Mouse (Mus musculus): ENCODE data around the gene Nr1i2.
"Not testable (repeated sequence)": the region's sequence is repeated elsewhere in the genome, so short reads cannot be mapped to it uniquely, and the experiment has no call there.

The Nr1i2 gene

DNA sequence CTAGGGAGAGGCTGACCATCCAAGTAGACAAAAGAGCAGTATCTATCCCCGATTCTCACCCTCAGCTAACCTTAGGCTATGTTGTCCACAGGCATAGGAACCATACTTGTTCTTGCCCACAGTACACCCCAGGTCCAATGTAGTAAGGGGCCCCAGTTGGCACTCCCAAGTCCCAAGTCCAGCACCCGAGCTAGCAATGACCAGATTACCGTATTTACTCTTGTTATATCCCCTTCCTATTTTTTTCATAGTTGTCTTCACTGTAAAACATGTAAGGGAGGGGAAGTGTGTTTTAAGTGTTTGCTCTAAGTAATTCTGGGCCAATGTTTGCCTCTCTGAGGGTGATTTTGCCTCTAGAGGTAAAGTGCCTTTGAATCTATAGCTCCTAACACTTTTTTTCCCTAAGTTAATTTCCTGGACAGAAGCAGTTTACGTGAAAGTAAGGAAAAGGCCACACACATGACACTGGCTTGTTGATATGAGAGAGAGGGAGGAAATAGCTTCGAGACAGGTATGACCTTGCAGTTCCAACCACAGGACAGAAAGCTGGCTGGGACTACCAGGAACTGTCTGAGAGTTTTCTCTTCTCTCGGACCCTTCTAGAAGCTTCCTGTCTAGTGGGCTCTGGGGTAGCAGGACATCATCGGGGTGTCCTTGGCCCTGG is at the start of gene Nr1i2:
Gene Nr1i2, minus strand, starts transcription at position 140 of the 664 bp plus-strand sequence.
- no peak for DNase-seq

- DNase-seq, result peak; percentile 73
Observed at GRCm38 (mm10) chr16:38341396-38342324, 47.0 kb upstream of the Nr1i2 start, which contains the start of gene Maats1. TSS of gene Maats1 (minus strand) at chr16:38342143.

- not testable (repeated sequence) for DNase-seq
Observed at GRCm38 (mm10) chr16:38338077-38338476, 43.5 kb upstream of the Nr1i2 start.

- DNase-seq, result no peak
Observed at GRCm38 (mm10) chr16:38334431-38334830, 39.8 kb upstream of the Nr1i2 start.

DNA sequence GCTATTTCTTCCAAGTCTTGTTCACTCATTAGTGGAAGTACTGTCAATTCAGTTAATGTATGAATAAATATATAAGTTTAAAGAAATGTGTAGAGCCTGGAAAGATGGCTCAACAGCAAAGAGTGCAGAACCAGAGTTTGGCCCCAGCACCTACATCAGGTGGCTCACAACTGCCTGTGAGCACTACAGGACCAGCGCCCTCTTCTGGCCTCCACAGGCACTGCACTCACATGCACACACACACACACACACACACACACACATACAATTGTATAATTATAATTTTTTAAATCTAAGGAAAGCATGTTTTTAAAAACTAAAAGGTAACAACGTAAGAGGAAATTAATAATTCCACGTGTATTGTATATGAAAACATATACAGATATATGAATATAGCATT is 34.7 kb upstream of the Nr1i2 start:
- no peak for DNase-seq

DNA sequence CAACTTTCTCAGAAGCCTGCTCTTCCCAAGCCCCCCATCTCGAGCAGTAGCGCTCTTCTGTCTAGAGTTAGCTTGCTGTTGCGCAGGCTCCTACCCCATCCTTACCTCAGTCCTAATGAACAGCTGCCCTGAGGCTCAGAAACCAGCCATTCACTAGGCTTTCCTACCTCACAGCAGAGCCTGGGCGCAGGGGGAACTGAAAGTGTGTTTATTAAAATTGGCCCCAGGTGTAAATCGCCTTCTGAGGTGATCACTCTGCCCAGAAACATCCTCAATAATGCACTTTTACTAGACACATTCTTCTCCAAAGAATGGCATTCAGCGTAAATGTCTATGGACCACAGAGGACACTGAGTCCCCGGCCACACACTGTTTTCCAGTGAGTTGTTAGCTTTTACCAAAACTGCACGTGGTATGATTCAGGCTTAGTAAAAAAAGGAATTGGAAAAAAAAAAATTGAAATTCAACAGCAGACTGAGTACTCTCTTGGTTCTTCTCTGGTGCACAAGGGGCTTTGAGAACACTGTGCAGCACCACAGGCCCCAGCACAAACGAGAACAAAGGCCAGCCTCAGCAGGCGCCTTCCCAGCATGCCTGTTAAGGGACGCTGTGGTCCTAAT is 32.3 kb upstream of the Nr1i2 start:
- DNase-seq, result no peak

DNA sequence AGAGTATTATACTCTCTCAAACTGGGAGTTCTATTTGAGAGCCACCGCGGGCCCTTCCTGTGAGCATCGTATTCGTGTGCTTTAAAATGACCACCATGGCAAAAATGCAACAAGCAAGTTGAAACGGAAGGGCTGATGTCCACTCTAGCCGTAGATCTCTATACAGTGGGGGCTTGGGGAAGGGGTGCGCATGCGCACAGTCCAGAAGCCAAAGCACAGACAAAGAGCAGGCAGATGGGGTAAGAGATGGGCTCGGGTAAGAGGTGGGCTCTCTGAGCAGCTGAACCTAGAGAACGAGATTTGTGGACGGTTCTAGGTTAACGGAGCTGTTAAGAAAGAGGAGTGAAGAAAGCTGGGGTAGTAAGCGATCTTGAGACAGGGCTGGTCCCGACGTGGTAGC is 29.7 kb upstream of the Nr1i2 start:
- DNase-seq, result no peak

DNA sequence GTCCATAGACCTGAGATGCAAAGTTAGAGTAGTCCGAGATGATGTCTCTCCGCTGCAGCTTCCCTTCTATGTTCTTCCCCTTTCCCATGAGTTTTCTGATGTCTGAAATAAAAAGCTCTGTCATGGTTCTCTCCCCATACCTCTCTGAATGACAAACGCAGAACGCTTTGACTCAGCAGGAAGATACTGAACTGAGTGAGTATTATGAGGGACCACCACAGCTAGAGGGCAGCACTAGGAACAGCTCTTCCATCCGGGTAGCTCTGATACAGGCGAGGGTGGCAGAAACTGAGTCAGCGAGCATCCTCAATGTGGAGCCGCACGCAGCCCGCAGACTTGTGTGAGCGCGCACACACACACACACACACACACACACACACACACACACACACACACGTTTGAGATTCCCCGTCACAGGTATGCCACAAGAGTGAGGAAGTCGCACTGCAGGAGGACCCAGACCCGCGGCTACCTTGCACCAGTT is 26.9 kb upstream of the Nr1i2 start:
- peak; percentile 62 for DNase-seq

GRCm38 (mm10) chr16:38319087-38319486 is 24.5 kb upstream of the Nr1i2 start:
- no peak for DNase-seq

DNA sequence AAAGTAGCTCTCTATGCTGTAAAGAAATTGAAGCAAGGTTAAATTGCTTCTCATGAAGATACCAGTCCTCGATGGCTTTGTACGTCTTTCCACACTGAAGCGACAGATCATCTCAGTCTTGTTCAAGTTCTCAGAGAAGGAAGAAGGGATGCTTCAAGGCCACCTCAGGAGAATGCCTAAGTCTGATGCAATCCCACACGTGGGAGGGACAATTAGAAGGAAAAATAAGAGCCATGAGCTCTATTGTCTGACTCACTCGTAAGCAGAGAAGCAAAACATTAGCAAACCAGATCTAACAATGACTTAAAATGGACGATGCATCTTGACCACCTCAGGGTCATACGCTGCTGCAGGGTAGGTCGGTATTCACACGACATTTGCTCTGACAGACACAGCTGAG is 23.9 kb upstream of the Nr1i2 start:
- DNase-seq, result no peak

DNA sequence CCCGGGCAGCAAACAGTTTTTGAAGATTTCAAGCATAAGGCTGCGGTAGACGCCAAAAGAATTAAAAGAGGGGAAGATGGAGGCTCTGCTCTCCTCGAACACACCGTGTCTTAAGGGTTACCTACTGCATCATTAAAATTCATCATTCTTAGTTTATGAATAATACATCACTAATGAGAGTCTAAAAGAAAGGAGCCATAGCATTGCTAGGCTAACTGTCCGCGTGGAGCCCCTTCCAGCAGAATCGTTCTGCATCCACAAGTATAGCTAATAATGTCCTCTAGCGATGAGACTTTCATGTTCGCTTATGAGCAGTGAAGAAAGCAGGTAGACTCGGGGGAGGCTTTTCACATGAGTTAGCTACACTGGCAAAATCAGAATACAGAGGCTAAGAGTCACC is 13.6 kb upstream of the Nr1i2 start:
- DNase-seq, result no peak

GRCm38 (mm10) chr16:38307651-38308050 is 13.0 kb upstream of the Nr1i2 start:
- no peak for DNase-seq

- DNase-seq, result no peak
Observed at GRCm38 (mm10) chr16:38307221-38307605, 12.6 kb upstream of the Nr1i2 start.

DNA sequence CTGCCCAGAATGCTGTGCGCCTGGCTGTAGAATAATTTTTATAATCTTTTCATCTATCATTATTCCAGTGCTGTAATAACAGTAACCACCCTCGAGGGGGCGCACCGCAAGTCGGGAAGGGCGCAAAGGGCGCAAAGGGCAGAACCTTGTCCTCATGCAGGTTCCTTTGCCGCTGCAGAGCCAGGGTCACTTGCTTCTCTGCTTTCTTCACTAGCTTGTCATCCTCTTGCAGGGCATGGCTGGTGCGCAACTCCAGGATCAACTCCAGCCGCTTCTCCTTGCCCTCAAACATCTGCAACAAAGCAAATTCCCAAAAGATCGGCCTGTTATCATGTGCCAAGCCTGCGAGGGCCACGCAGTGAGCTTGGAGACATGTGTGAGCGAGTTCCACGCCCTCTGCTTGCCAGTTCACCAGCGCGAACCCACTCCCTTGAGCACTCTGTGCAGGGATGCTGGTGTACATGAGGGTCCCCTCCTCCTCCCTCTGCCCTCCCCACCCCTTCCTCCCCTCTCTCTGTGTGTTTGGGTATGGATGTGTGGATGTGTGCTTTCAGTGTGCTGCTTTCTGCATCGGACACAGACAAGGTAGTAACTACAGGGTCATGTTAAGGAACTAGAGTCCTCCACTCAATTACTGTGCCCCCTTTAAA is 12.1 kb upstream of the Nr1i2 start:
- no peak for DNase-seq

DNA sequence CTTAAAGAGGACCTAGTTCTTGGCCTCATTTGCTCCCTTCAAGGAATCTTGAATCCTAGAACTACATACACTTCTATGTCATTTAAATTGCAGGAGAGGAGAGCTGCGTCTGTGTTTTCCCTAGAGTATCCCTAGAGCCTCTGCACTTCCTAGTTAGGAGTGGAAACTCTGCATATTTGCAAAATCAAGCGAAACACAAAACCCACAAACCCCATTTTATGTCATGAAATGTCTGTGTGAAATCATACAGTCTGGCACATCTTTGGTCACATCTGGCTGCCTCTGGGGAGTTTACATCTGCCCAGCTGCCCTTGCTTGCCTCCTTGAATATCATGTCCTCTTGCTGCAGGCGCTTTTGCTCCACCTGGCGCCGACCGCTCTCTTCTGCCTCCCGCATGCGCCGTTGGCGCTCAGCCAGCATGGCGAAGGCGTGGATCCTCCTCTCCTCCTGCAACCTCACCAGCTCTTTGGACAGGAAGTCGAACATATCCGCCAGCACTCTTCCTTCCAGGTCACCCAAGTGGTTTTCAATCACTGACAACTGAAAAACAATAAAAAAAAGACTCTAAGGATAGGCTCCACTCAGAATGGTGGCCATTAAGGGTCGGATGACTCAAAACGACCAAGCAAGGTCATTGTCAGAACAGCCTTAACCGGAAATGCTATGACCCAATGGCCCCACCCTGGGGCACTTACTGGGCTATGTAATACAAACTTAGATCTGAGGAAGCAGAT is 10.0 kb upstream of the Nr1i2 start:
- DNase-seq, result no peak

DNA sequence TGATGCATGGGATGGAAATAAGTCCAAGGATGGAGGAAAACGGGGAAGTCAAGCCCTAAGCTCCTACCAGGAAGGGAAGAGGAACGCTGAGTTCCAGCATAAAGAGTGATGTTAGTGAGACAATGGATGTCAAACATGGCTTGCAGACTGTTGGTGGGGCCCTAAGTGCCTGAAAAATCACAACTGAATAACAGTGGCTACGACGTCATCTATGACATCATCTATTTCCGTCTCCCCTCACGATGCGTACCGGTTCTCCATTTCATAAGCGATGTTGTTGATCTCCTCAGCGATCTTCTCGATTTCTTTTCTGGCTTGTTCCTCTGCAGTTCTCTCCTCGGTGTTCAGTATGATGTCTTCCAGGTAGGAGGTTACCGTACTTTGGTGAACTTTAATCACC is 7.7 kb upstream of the Nr1i2 start:
- DNase-seq, result no peak

- DNase-seq, result no peak
Observed at GRCm38 (mm10) chr16:38298410-38298809, 3.8 kb upstream of the Nr1i2 start.

DNA sequence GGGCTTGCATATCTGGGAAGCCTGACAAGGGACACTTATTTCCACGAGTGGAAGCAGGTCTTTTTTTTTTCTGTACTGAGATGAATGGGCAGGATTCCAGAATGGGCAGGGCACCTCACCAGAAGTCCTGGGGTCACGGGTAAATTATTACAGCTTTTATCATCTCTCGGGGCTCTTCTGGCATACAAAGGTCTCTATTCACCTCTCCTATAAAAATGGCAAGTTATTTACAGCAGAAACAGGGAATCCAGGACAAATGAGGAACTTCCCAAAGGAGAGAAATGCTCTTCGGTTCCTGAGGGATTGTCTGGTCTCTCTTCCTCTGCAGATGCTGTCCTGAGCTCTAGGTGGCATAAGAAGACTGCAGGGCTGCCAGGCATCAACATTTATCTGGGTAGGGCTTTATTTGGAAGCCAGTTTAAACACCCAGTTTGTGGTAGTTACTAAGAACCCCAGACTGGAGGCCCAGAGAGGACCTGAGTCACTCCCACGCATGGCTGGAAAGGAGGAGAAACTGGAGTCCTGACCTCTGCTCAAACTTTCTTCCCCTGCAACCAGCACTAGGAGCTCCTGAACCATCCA is 816 bp upstream of the Nr1i2 start:
- DNase-seq, result no peak

GRCm38 (mm10) chr16:38290151-38290550 is 4.5 kb downstream of the Nr1i2 start:
- no peak for DNase-seq

- no peak for DNase-seq
Observed at GRCm38 (mm10) chr16:38288851-38289250, 5.8 kb downstream of the Nr1i2 start.

GRCm38 (mm10) chr16:38287762-38288161 is 6.9 kb downstream of the Nr1i2 start:
- DNase-seq, result no peak

DNA sequence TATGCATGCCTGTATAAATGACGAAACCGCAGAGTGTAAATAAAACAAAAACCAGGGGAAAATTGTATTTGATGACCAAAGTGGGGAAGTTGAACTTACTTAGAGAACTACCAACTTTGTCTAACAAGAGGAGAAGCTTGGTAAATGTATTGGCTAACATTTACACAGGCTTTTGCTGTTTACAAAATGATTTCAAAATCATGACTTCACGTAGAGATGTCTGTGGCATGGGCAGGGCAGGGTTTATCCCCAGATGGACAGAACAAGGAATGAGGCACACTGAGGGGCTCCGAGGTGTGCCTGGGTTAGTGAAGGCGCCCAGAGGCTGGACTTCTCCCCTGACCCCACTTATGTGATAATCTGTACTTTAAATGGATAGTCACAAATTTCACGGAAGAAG is 7.3 kb downstream of the Nr1i2 start:
- no peak for DNase-seq
